Mouse (Mus musculus): ENCODE data around the gene Tmem132d. TPM values are rescaled to one million over a fixed set of nuclear protein-coding genes. Genes with fewer than 3 reads are reported as not detected.

The Tmem132d gene
- polyA plus RNA-seq, 1 experiment: 5.3 TPM

GRCm38 (mm10) chr5:128443848-128444247, 11.0 kb upstream of the Tmem132d start:
- no peak for DNase-seq
- TF ChIP-seq CTCF (IDR thresholded peaks at IDR 0.05; ENCODE audit: insufficient read depth, low read length) (no peak), POLR2A (IDR thresholded peaks at IDR 0.05; ENCODE audit: borderline replicate concordance, extremely low read depth, low read depth, low read length) (no peak)
- Histone ChIP-seq H3K4me1 (ENCODE audit: control insufficient read depth, insufficient read depth, low read length) (no peaks in the 10 kb centered on the region), H3K4me3 (replicated peaks; ENCODE audit: extremely low read depth, low read depth, low read length) (no peak overlapping the region)
- 34% methylated on average over 4 of the region's 4 CpGs for WGBS

GRCm38 (mm10) chr5:128441121-128441520, 8.2 kb upstream of the Tmem132d start:
- DNase-seq: no peak
- Histone ChIP-seq H3K4me1 (ENCODE audit: control insufficient read depth, insufficient read depth, low read length) (no peaks in the 10 kb centered on the region), H3K4me3 (replicated peaks; ENCODE audit: extremely low read depth, low read depth, low read length) (no peak overlapping the region)
- TF ChIP-seq CTCF (IDR thresholded peaks at IDR 0.05; ENCODE audit: insufficient read depth, low read length) (no peak), POLR2A (IDR thresholded peaks at IDR 0.05; ENCODE audit: borderline replicate concordance, extremely low read depth, low read depth, low read length) (no peak)
- 16% methylated on average over 5 of the region's 5 CpGs for WGBS

GRCm38 (mm10) chr5:128439828-128440227, 7.0 kb upstream of the Tmem132d start:
- WGBS: 1% methylated on average over 5 of the region's 5 CpGs
- TF ChIP-seq CTCF (IDR thresholded peaks at IDR 0.05; ENCODE audit: insufficient read depth, low read length) (peak; percentile 74), POLR2A (IDR thresholded peaks at IDR 0.05; ENCODE audit: borderline replicate concordance, extremely low read depth, low read depth, low read length) (no peak)
- peak; percentile 72 for DNase-seq
- no peak overlapping the region for H3K4me3 ChIP-seq (replicated peaks; ENCODE audit: extremely low read depth, low read depth, low read length)
- H3K4me1 ChIP-seq (ENCODE audit: control insufficient read depth, insufficient read depth, low read length): no peaks in the 10 kb centered on the region

- no peak for TF ChIP-seq CTCF (IDR thresholded peaks at IDR 0.05; ENCODE audit: insufficient read depth, low read length)
- TF ChIP-seq POLR2A (IDR thresholded peaks at IDR 0.05; ENCODE audit: borderline replicate concordance, extremely low read depth, low read depth, low read length): no peak
- no peak for DNase-seq
- WGBS: 57% methylated on average over 16 of the region's 16 CpGs
- H3K4me3 ChIP-seq (replicated peaks; ENCODE audit: extremely low read depth, low read depth, low read length): no peak overlapping the region
- H3K4me1 ChIP-seq (ENCODE audit: control insufficient read depth, insufficient read depth, low read length): no peaks in the 10 kb centered on the region
These were observed 5.2 kb upstream of the Tmem132d start for GRCm38 (mm10) chr5:128438078-128438477.

- 16% methylated on average over 9 of the region's 9 CpGs for WGBS
- peak; percentile 32 for DNase-seq
- H3K4me3 ChIP-seq (replicated peaks; ENCODE audit: extremely low read depth, low read depth, low read length): no peak overlapping the region
- H3K4me1 ChIP-seq (ENCODE audit: control insufficient read depth, insufficient read depth, low read length): no peaks in the 10 kb centered on the region
- peak; percentile 42; the same call in 1 of the 2 replicates for TF ChIP-seq CTCF (IDR thresholded peaks at IDR 0.05; ENCODE audit: insufficient read depth, low read length)
- TF ChIP-seq POLR2A (IDR thresholded peaks at IDR 0.05; ENCODE audit: borderline replicate concordance, extremely low read depth, low read depth, low read length): no peak
These were observed 4.0 kb upstream of the Tmem132d start for GRCm38 (mm10) chr5:128436909-128437308.

GRCm38 (mm10) chr5:128435683-128436082, 2.8 kb upstream of the Tmem132d start:
- 38% methylated on average over 5 of the region's 5 CpGs for WGBS

GRCm38 (mm10) chr5:128433786-128434185, 909 bp upstream of the Tmem132d start:
- no peak for DNase-seq
- no peak for TF ChIP-seq CTCF (IDR thresholded peaks at IDR 0.05; ENCODE audit: insufficient read depth, low read length)
- TF ChIP-seq POLR2A (IDR thresholded peaks at IDR 0.05; ENCODE audit: borderline replicate concordance, extremely low read depth, low read depth, low read length): no peak
- WGBS: 55% methylated on average over 9 of the region's 9 CpGs
- Histone ChIP-seq H3K4me1 (ENCODE audit: control insufficient read depth, insufficient read depth, low read length) (no peaks in the 10 kb centered on the region), H3K4me3 (replicated peaks; ENCODE audit: extremely low read depth, low read depth, low read length) (no peak overlapping the region)

More at GRCm38 (mm10) chr5:128435683-128436082, 2.8 kb upstream of the Tmem132d start:
- DNase-seq: no peak
- TF ChIP-seq CTCF (IDR thresholded peaks at IDR 0.05; ENCODE audit: insufficient read depth, low read length) (no peak), POLR2A (IDR thresholded peaks at IDR 0.05; ENCODE audit: borderline replicate concordance, extremely low read depth, low read depth, low read length) (no peak)
- no peaks in the 10 kb centered on the region for H3K4me1 ChIP-seq (ENCODE audit: control insufficient read depth, insufficient read depth, low read length)
- H3K4me3 ChIP-seq (replicated peaks; ENCODE audit: extremely low read depth, low read depth, low read length): no peak overlapping the region

GRCm38 (mm10) chr5:128432422-128432821, 455 bp downstream of the Tmem132d start:
- WGBS: 3% methylated on average over 35 of the region's 37 CpGs
- DNase-seq: no peak
- Histone ChIP-seq H3K4me1 (ENCODE audit: control insufficient read depth, insufficient read depth, low read length) (no peaks in the 10 kb centered on the region), H3K4me3 (replicated peaks; ENCODE audit: extremely low read depth, low read depth, low read length) (peak overlapping the region; percentile 33)
- TF ChIP-seq POLR2A (IDR thresholded peaks at IDR 0.05; ENCODE audit: borderline replicate concordance, extremely low read depth, low read depth, low read length) (no peak), CTCF (IDR thresholded peaks at IDR 0.05; ENCODE audit: insufficient read depth, low read length) (no peak)

GRCm38 (mm10) chr5:128424636-128425035, 8.2 kb downstream of the Tmem132d start:
- 64% methylated on average over 4 of the region's 4 CpGs for WGBS
- Histone ChIP-seq H3K4me1 (ENCODE audit: control insufficient read depth, insufficient read depth, low read length) (no peaks in the 10 kb centered on the region), H3K4me3 (replicated peaks; ENCODE audit: extremely low read depth, low read depth, low read length) (no peak overlapping the region)
- DNase-seq: no peak
- TF ChIP-seq CTCF (IDR thresholded peaks at IDR 0.05; ENCODE audit: insufficient read depth, low read length) (no peak), POLR2A (IDR thresholded peaks at IDR 0.05; ENCODE audit: borderline replicate concordance, extremely low read depth, low read depth, low read length) (no peak)

- H3K4me3 ChIP-seq (replicated peaks; ENCODE audit: extremely low read depth, low read depth, low read length): no peak overlapping the region
- no peak for TF ChIP-seq POLR2A (IDR thresholded peaks at IDR 0.05; ENCODE audit: borderline replicate concordance, extremely low read depth, low read depth, low read length)
- no peak for TF ChIP-seq CTCF (IDR thresholded peaks at IDR 0.05; ENCODE audit: insufficient read depth, low read length)
- WGBS: 58% methylated on average over 2 of the region's 2 CpGs
- no peaks in the 10 kb centered on the region for H3K4me1 ChIP-seq (ENCODE audit: control insufficient read depth, insufficient read depth, low read length)
- DNase-seq: no peak
These were observed 8.7 kb downstream of the Tmem132d start for GRCm38 (mm10) chr5:128424213-128424612.
